Mouse (Mus musculus): ENCODE data around the gene Bicc1. TPM values are rescaled to one million over a fixed set of nuclear protein-coding genes. Genes with fewer than 3 reads are reported as not detected.
"Not testable (repeated sequence)": the region's sequence is repeated elsewhere in the genome, so short reads cannot be mapped to it uniquely, and the experiment has no call there.

Gene Bicc1
- total RNA-seq, 2 experiments from 2014 or later = 4.4 to 5.2 TPM

GRCm38 (mm10) chr10:70952056-70952769 is 207.3 kb downstream of the Bicc1 start:
- peak overlapping the region; percentile 20; the same call in 1 of the 2 replicates for H3K4me3 ChIP-seq
- peak overlapping the region; percentile 77 for H3K27ac ChIP-seq
- DNase-seq (ENCODE audit: low spot score in 2 of 2) = peak; percentile 22 to 35
- TF ChIP-seq CTCF (conservative IDR thresholded peaks at IDR 0.05) = peak; percentile 32

GRCm38 (mm10) chr10:70950105-70950424 is 209.4 kb downstream of the Bicc1 start:
- Histone ChIP-seq H3K4me3 (no peak overlapping the region), H3K27ac (peak overlapping the region; percentile 75)
- DNase-seq (ENCODE audit: low spot score in 2 of 2) = no peak
- no peak for TF ChIP-seq CTCF (conservative IDR thresholded peaks at IDR 0.05)

DNA sequence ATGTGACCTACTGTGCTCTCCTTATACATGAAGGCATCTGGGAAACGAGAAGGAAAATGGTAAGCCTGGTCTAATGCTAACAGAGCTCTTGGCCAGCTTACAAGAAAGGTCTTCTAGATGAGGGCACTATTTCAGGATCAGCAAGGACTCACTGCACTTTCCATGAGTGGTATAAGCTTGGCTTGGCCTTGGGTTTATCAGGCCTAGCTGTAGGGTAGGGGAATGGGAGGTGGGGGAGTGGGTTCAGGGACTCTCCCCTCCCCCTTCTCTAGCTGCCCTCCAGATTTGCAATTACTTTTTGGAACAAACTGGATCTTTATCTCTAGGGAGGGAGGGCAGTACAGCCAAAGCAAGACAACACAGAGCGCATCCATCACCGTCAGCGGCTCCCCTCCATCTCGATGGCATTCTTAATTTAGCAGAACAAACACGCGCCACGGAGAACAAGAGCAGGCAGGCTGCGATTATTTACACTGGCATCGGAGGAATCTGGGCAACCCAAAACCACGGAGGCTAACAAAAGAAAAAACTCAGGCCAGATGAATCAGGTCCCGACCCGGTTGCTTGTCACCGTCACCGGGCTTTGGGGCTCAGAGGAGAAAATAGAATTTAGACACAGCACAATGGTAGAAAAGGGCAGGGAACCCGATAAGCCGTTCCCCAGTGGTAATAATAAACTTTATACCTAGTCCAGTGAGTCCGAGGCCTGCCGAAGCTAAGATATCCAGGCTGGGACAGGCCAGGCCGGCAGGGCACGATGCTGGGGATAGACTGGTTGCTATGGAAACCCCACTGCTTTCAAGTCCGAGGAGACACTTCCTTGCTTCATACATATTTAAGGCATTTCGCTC is 210.0 kb downstream of the Bicc1 start:
- peak overlapping the region; percentile 31; the same call in 1 of the 2 replicates for H3K4me3 ChIP-seq
- H3K27ac ChIP-seq = peak overlapping the region; percentile 75
- DNase-seq (ENCODE audit: low spot score in 2 of 2) = peak; percentile 18 to 22
- no peak for TF ChIP-seq CTCF (conservative IDR thresholded peaks at IDR 0.05)

DNA sequence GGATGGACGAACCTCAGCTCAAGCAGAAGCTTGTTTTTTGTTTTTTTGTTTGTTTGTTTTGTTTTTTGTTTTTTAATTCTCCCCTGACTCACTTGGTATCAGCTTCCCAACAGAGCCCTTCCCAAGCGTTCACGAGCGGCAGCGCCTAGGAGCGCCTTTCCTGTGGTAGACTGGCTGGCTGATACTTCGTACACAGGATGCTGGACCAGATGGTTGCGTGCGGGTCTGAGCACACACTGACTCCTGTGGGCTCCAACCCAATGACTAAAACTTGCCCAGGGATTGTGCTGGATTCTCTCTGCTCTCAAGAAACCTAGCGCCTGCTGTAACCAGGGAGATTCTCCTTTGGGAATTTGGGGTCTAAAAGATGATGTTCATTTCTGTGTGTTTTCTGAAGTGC is 211.2 kb downstream of the Bicc1 start:
- TF ChIP-seq CTCF (conservative IDR thresholded peaks at IDR 0.05) = no peak
- H3K27ac ChIP-seq = 0 out of 2 replicates have a peak overlapping the region, but pooled peaks have one; percentile 28
- DNase-seq (ENCODE audit: low spot score in 2 of 2) = peak; percentile 20 to 33
- H3K4me3 ChIP-seq = no peak overlapping the region

GRCm38 (mm10) chr10:70946121-70946520 is 213.4 kb downstream of the Bicc1 start:
- H3K27ac ChIP-seq; DNase-seq (ENCODE audit: low spot score in 2 of 2): not testable (repeated sequence)

DNA sequence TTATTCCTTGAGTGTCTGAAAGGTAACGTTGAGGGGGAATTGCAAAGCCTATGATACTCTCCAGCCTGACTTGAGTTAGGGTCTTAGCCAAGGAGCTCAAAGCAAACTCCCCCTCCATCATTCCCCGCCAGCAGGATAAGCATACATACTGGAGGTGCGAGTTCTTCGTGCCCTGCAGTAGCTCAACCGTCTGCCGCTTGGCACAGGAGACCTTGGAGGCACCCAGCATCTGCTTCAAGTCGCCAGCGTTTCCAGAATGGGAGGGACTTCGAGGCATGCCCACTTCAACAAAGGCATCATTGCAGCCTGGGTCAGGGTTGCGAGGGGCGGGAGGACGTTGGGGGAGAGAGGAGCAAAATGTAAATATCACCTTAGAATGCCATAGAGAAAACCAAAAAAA is 214.4 kb downstream of the Bicc1 start:
- no peak for TF ChIP-seq CTCF (conservative IDR thresholded peaks at IDR 0.05)
- Histone ChIP-seq H3K4me3 (no peak overlapping the region), H3K27ac (no peak overlapping the region)
- DNase-seq (ENCODE audit: low spot score in 2 of 2) = no peak

More at GRCm38 (mm10) chr10:70946121-70946520, 213.4 kb downstream of the Bicc1 start:
- H3K4me3 ChIP-seq = not testable (repeated sequence)

GRCm38 (mm10) chr10:70941623-70942022 is 217.9 kb downstream of the Bicc1 start:
- H3K4me3 ChIP-seq = no peak overlapping the region
- TF ChIP-seq CTCF (conservative IDR thresholded peaks at IDR 0.05) = no peak
- H3K27ac ChIP-seq = no peak overlapping the region
- DNase-seq (ENCODE audit: low spot score in 2 of 2) = no peak

GRCm38 (mm10) chr10:70939751-70940150 is 219.7 kb downstream of the Bicc1 start:
- no peak overlapping the region for H3K4me3 ChIP-seq
- no peak for TF ChIP-seq CTCF (conservative IDR thresholded peaks at IDR 0.05)
- no peak overlapping the region for H3K27ac ChIP-seq
- DNase-seq (ENCODE audit: low spot score in 2 of 2) = no peak

- TF ChIP-seq CTCF (conservative IDR thresholded peaks at IDR 0.05) = no peak
- Histone ChIP-seq H3K4me3 (no peak overlapping the region), H3K27ac (no peak overlapping the region)
- no peak for DNase-seq (ENCODE audit: low spot score in 2 of 2)
Observed at GRCm38 (mm10) chr10:70937450-70937849, 222.1 kb downstream of the Bicc1 start.

DNA sequence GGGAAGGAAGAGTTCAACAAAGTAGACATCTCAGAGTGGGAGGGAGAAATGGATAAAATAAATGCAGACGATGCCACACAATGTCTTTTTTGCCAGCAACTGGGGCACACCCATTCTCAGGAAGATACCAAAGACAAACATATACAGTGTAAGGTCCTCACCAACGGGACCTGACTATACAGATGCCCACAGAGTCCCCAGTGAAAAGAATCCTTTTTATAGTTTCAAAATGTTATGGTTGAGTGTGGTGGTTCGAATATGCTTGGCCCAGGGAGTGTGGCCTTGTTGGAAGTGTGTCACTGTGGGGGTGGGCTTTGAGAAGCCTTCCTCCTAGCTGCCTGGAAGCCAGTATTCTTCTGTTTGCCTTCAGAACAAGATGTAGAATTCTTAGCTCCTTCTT is 223.5 kb downstream of the Bicc1 start:
- Histone ChIP-seq H3K4me3 (no peak overlapping the region), H3K27ac (no peak overlapping the region)
- no peak for DNase-seq (ENCODE audit: low spot score in 2 of 2)
- TF ChIP-seq CTCF (conservative IDR thresholded peaks at IDR 0.05) = no peak

GRCm38 (mm10) chr10:70926126-70926525 is 233.4 kb downstream of the Bicc1 start:
- Histone ChIP-seq H3K27ac (no peak overlapping the region), H3K4me3 (no peak overlapping the region)
- no peak for DNase-seq (ENCODE audit: low spot score in 2 of 2)
- TF ChIP-seq CTCF (conservative IDR thresholded peaks at IDR 0.05) = no peak

DNA sequence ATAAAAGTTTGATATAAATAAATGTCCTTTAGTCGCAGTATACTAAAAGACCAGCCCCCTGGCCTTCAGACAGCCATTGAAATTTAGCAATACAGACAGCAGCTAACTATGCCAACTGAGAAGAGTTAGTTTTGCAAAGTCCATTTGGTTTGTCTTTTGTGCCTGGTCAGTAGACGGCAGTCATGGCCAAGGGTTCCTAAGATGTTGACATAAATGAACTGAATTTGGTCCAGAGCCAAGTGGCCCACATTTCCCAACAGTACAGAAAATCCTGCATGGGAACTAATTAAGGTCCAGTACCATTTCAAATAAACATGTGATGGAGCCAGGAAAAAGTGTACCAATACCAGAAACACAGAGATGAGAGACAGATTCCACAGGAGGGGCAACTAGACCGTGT is 235.2 kb downstream of the Bicc1 start:
- no peak for DNase-seq (ENCODE audit: low spot score in 2 of 2)
- Histone ChIP-seq H3K4me3 (no peak overlapping the region), H3K27ac (no peak overlapping the region)
- TF ChIP-seq CTCF (conservative IDR thresholded peaks at IDR 0.05) = no peak

- no peak for DNase-seq (ENCODE audit: low spot score in 2 of 2)
- H3K4me3 ChIP-seq = no peak overlapping the region
Observed at GRCm38 (mm10) chr10:70923936-70924335, 235.6 kb downstream of the Bicc1 start.

More at GRCm38 (mm10) chr10:70923936-70924335, 235.6 kb downstream of the Bicc1 start:
- no peak overlapping the region for H3K27ac ChIP-seq
- no peak for TF ChIP-seq CTCF (conservative IDR thresholded peaks at IDR 0.05)
